Mouse (Mus musculus) hindbrain, embryonic 12.5 days (tissue): ENCODE data around the gene Copg2. TPM values are rescaled to one million over a fixed set of nuclear protein-coding genes. Genes with fewer than 3 reads are reported as not detected.

Experiments used
- ATAC-seq: fragments of 200-750 bp; cut with Nextera tagmentation; 2 replicates; pipeline ENCODE4 v1.8.0; 2017; ENCODE audit warnings: moderate TSS enrichment; ENCODE audit not compliant: low FRiP score
- H3K27ac ChIP-seq: fragments of 300-500 bp; sonication (generic); 2 replicates; pipeline ENCODE4 v1.5.1; 2016; ENCODE audit warnings: mild to moderate bottlenecking
- H3K27me3 ChIP-seq: fragments of 300-500 bp; sonication (generic); 2 replicates; pipeline ENCODE4 v1.6.1; 2016; ENCODE audit warnings: mild to moderate bottlenecking
- H3K36me3 ChIP-seq: fragments of 300-500 bp; sonication (generic); 2 replicates; pipeline ENCODE4 v1.6.1; 2016; ENCODE audit warnings: mild to moderate bottlenecking
- H3K4me1 ChIP-seq: fragments of 300-500 bp; sonication (generic); 2 replicates; pipeline ENCODE4 v1.6.1; 2016
- H3K4me2 ChIP-seq: fragments of 300-500 bp; sonication (generic); replicated peaks from 2 replicates; pipeline ENCODE4 v1.6.1; 2016; ENCODE audit warnings: mild to moderate bottlenecking
- H3K4me3 ChIP-seq: fragments of 300-500 bp; sonication (generic); 2 replicates; pipeline ENCODE4 v1.5.1; 2016; ENCODE audit warnings: mild to moderate bottlenecking
- H3K9ac ChIP-seq: fragments of 300-500 bp; sonication (generic); 2 replicates; pipeline ENCODE4 v1.6.1; 2016; ENCODE audit warnings: mild to moderate bottlenecking, moderate library complexity
- H3K9me3 ChIP-seq: fragments of 300-500 bp; sonication (generic); replicated peaks from 2 replicates; pipeline ENCODE4 v1.6.1; 2016; ENCODE audit warnings: mild to moderate bottlenecking
- WGBS: fragments of 180-500 bp; shearing (Covaris S2); methylation state at CpG from one replicate; pipeline ENCODE4 v1.1.7; 2016; 5-methylcytosine and 5-hydroxymethylcytosine counted together
- polyA plus RNA-seq: library from polyadenylated mRNA; unstranded; fragments of >200 nt; fragmentation: Nextera tagmentation; extraction: Ambion mirVana; gene quantifications from 2 replicates; pipeline ENCODE4 v1.2.1, GENCODE M21; 2016

Gene Copg2
- polyA plus RNA-seq, 1 experiment from 2014 or later, result 38.9 TPM

DNA sequence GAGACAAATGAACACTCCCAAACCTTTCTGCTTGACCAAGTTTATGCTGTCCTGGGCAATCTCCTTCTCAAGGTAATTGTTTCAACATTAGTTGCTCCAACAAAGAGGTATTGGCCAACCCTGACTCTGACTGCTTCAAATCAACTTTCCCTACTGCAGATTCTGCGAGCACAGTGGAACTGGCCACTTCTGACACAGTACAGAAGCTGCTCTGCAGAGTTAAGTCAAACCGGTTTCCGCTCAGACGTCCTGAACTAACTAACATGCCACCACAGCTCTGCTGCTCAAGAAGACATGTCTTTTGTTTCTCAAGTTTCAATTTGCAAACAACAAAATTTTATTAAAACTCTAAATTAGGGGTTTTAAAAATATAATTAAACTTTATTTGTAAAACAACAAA, 3.5 kb downstream of the Copg2 start:
- peaks cover 9% of the 10 kb centered on the region for H3K4me1 ChIP-seq
- no peak overlapping the region for H3K4me3 ChIP-seq
- no peaks in the 10 kb centered on the region for H3K9me3 ChIP-seq
- no peaks in the 10 kb centered on the region for H3K27me3 ChIP-seq
- no peak overlapping the region for H3K9ac ChIP-seq
- WGBS, result 87% methylated on average over 4 of the region's 4 CpGs
- H3K4me2 ChIP-seq, result no peak overlapping the region
- no peak for ATAC-seq
- peaks cover 18% of the 10 kb centered on the region for H3K36me3 ChIP-seq
- no peak overlapping the region for H3K27ac ChIP-seq

DNA sequence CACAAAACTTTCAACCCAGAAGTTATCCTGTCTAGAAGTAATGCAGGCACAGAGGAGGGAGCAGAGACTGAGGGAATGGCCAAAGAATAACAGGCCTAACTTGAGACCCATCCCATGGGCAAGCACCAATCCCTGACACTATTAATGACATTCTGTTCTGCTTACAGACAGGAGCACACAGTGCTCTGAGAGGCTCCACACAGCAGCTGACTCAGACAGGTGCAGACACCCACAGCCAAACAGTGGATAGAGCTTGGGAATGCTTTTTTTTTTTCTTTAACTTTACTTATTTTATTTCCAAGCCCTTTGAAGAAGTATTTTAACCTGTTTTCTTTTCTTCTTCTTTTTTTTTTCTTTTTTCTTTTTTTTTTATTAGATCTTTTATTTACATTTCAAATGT, 4.8 kb downstream of the Copg2 start:
- Histone ChIP-seq H3K4me2 (no peak overlapping the region), H3K4me1 (peaks cover 6% of the 10 kb centered on the region), H3K36me3 (peaks cover 20% of the 10 kb centered on the region), H3K27me3 (no peaks in the 10 kb centered on the region), H3K4me3 (no peak overlapping the region), H3K9ac (no peak overlapping the region), H3K27ac (no peak overlapping the region), H3K9me3 (no peaks in the 10 kb centered on the region)
- ATAC-seq, result no peak

DNA sequence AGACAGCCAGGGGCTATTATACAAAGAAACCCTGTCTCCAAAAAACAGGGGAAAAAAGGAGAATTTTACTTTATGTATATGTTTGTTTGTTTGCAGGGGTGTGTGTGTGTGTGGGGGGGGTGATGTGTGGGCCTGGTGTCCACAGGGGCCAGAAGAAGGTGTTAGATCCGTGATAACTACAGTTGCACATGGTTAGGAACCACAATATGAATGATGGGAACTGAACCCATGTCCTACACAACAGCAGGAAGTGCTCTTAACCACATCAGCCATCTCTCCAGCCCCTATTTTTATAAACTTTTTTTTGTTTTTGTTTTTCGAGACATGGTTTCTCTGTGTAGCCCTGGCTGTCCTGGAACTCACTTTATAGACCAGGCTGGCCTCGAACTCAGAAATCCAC, 11.7 kb downstream of the Copg2 start:
- ATAC-seq, result no peak

DNA sequence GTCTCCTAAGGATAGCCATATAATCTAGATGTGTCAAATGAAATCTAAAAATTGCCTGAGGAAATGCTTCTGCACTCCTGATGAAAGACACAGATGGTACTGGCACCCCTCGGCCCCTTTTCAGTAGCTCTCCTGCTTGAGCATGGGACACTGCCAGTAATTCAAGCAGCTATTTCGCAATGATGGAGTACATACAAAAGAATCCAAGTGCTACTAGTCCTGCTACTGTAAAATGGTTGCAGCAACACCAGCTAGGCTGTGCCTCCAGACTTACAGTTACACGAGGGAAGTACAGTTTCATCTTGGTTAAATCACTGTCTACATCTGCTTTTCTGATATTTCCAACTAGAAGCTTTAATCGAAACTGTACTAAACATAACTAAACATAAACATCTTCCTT, 13.1 kb downstream of the Copg2 start:
- H3K27me3 ChIP-seq, result no peaks in the 10 kb centered on the region
- no peak for ATAC-seq
- no peaks in the 10 kb centered on the region for H3K4me1 ChIP-seq
- 93% methylated on average over 4 of the region's 4 CpGs for WGBS
- H3K9ac ChIP-seq, result no peak overlapping the region
- H3K27ac ChIP-seq, result no peak overlapping the region
- no peaks in the 10 kb centered on the region for H3K9me3 ChIP-seq
- no peak overlapping the region for H3K4me3 ChIP-seq
- H3K36me3 ChIP-seq, result peaks cover 39% of the 10 kb centered on the region
- no peak overlapping the region for H3K4me2 ChIP-seq

More for the DNA sequence above, 11.7 kb downstream of the Copg2 start:
- no peaks in the 10 kb centered on the region for H3K4me1 ChIP-seq
- H3K27me3 ChIP-seq, result no peaks in the 10 kb centered on the region
- peaks cover 46% of the 10 kb centered on the region for H3K36me3 ChIP-seq
- no peak overlapping the region for H3K27ac ChIP-seq
- 89% methylated on average over 3 of the region's 3 CpGs for WGBS
- H3K9ac ChIP-seq, result no peak overlapping the region
- H3K9me3 ChIP-seq, result no peaks in the 10 kb centered on the region
- H3K4me3 ChIP-seq, result no peak overlapping the region
- H3K4me2 ChIP-seq, result no peak overlapping the region

DNA sequence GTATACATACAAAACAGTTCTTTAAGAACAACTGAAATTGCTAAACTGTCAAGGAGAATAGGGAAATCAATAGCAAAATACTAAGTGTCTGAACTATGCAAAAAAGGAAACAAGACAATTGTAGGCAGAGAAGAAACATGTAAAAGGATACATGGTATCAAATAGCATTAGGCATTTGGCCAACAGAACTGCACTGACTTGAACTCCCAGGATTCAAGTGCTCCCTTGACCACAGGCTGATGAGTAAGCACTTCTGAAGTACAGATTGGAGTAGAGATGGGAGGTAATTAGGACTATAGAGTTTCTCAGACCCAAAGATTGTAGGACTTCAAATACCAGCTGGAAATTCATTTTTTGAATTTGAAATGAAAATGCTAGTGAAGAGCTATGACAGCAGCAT, 19.9 kb downstream of the Copg2 start:
- no peak overlapping the region for H3K4me2 ChIP-seq
- no peaks in the 10 kb centered on the region for H3K4me1 ChIP-seq
- ATAC-seq, result no peak
- no peaks in the 10 kb centered on the region for H3K27me3 ChIP-seq
- H3K27ac ChIP-seq, result no peak overlapping the region
- no peak overlapping the region for H3K4me3 ChIP-seq
- no peak overlapping the region for H3K9ac ChIP-seq
- 0 out of 2 replicates have a peak, but pooled peaks cover 5% of the 10 kb centered on the region for H3K9me3 ChIP-seq
- H3K36me3 ChIP-seq, result peaks cover 26% of the 10 kb centered on the region

DNA sequence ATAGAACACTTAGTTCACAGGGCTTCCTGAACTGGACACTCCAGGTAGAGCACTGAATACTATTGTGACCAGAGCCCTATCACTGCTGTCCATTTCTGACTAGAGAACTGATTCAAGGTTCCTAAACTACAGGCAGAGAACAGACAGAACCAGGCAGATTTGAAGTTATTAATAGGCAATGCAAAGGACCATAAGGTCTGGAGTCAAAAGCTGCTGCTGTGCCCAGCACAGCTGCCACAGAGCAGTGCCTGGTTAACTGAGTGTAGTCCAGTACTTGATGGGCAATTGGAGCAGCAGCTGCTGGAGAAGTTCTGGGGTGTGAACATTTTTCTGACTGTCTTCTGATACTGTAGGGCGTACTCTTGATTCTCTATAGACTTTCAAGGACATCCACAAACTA, 30.1 kb downstream of the Copg2 start:
- WGBS, result 90% methylated on average over 1 of the region's 1 CpGs
- Histone ChIP-seq H3K9me3 (no peaks in the 10 kb centered on the region), H3K4me2 (no peak overlapping the region), H3K9ac (no peak overlapping the region), H3K27ac (no peak overlapping the region), H3K36me3 (no peaks in the 10 kb centered on the region), H3K4me3 (no peak overlapping the region), H3K4me1 (no peaks in the 10 kb centered on the region), H3K27me3 (no peaks in the 10 kb centered on the region)
- ATAC-seq, result no peak

DNA sequence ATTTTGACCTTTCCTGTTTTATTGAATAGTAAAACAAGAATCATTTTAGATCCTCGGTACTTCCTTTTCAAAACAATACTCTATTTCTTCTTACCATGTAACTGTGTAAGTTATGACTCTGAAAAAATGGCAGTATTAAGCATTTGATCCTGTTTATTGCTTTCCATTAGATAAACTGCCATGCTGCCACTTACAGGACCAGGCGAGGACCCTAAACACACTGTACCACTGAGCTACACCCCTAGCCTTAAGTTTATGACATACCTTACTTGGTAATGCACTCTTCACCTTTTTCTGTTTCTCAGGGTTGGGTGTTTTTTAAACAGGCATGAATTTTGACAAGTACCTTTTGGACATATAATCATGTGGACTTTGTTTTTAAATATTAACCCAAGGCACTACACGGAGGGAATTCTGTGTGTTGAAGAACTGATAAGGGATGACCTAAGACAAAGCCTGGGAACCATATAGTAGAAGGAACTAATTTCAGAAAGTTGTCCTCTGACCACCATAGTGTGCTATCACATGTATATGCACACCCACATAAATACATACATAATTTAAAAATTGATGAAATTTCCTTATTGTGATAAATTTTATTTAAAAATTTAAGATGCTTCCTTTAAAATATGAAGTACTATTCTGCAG, 31.4 kb downstream of the Copg2 start:
- no peaks in the 10 kb centered on the region for H3K27me3 ChIP-seq
- H3K4me1 ChIP-seq, result no peaks in the 10 kb centered on the region
- H3K27ac ChIP-seq, result no peak overlapping the region
- H3K9me3 ChIP-seq, result no peaks in the 10 kb centered on the region
- H3K9ac ChIP-seq, result no peak overlapping the region
- no peak overlapping the region for H3K4me2 ChIP-seq
- 0 out of 2 replicates have a peak, but pooled peaks cover 2% of the 10 kb centered on the region for H3K36me3 ChIP-seq
- WGBS, result 86% methylated on average over 3 of the region's 3 CpGs
- H3K4me3 ChIP-seq, result no peak overlapping the region
- no peak for ATAC-seq

DNA sequence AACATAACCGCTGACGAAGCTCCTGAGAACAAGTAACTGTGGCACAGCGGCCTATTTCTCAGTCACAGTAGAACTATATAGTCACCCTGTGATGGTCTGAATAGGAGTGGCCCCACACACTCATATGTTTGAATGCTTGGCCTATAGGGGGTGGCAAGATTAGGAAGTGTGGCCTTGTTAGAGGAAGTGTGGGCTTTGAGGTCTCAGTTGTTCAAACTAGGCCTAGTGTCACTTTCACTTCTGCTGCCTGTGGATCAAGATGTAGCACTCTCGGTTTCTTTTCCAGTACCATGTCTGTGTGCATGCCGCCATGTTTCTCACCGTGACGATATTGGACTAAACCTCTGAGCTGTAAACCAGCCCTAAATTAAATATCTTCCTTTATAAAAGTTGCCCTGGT, 40.6 kb downstream of the Copg2 start:
- Histone ChIP-seq H3K27ac (no peak overlapping the region), H3K4me3 (no peak overlapping the region), H3K9ac (no peak overlapping the region), H3K36me3 (peaks cover 31% of the 10 kb centered on the region), H3K4me1 (no peaks in the 10 kb centered on the region), H3K4me2 (no peak overlapping the region), H3K27me3 (no peaks in the 10 kb centered on the region), H3K9me3 (no peaks in the 10 kb centered on the region)
- ATAC-seq, result no peak
- WGBS, result 93% methylated on average over 7 of the region's 7 CpGs

DNA sequence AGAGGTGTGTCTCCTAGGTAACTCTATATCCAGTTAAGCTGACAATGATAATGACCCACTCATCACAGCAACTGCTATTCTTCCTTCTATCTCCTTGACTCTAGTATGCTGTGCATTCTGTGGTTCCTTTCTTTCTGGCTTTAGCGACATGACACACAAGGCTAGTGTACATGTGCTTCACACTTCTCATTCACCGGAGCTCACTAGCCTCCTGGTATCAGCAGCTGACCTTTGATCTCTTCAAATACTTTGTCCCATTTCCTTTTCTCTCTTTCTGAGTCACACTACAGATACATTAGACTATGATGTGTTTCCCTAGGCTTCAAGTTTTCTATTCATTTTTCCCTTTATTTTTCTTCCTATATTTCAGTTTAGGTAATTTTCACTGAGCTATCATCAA, 41.4 kb downstream of the Copg2 start:
- no peaks in the 10 kb centered on the region for H3K9me3 ChIP-seq
- no peak overlapping the region for H3K4me2 ChIP-seq
- H3K9ac ChIP-seq, result no peak overlapping the region
- H3K27me3 ChIP-seq, result no peaks in the 10 kb centered on the region
- H3K36me3 ChIP-seq, result peaks cover 29% of the 10 kb centered on the region
- WGBS, result 85% methylated on average over 2 of the region's 2 CpGs
- no peak for ATAC-seq
- H3K4me3 ChIP-seq, result no peak overlapping the region
- H3K27ac ChIP-seq, result no peak overlapping the region
- no peaks in the 10 kb centered on the region for H3K4me1 ChIP-seq

DNA sequence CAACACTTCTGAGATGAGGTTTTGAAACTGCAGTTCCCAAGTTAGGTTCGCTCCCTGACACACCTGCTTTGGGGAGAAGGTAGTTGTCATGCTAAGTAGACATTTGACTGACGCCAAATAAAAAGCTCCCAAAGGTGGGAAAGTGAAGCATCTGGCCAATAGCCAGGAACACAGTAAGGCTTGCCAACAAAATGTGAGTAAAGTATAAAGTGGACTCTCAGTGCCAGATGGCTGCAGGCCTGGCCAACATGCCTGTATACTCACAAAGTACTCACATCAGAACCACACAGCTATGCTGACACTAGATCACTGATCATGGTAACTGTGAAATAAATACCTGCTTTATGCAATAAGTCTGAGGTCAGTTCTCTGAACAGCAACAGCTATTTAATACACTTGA, 46.8 kb downstream of the Copg2 start:
- no peaks in the 10 kb centered on the region for H3K4me1 ChIP-seq
- no peak overlapping the region for H3K4me2 ChIP-seq
- no peak overlapping the region for H3K4me3 ChIP-seq
- ATAC-seq, result no peak
- H3K9ac ChIP-seq, result no peak overlapping the region
- no peak overlapping the region for H3K27ac ChIP-seq
- no peaks in the 10 kb centered on the region for H3K9me3 ChIP-seq
- no peaks in the 10 kb centered on the region for H3K27me3 ChIP-seq
- H3K36me3 ChIP-seq, result 0 out of 2 replicates have a peak, but pooled peaks cover 19% of the 10 kb centered on the region
- WGBS, result 92% methylated on average over 2 of the region's 2 CpGs

DNA sequence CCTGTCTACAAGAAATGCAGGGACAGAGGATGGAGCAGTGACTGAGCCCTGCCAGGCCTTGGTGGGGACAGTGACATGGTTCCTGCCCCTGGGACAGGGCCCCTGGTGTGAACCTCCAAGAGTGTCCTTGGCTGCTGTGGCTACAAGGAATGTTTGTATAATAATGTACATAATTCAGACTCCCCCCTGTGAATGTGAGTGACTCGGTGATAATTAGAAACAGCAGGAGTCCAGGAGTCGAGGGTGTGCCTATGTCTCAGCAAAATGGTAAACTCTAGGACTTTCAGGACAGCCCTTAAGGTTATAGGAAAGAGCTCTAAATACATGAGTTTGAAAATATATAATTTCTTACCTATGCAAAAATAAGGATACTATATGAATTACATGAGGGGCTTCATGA, 64.4 kb downstream of the Copg2 start:
- no peak for ATAC-seq
- no peak overlapping the region for H3K27ac ChIP-seq
- H3K4me1 ChIP-seq, result no peaks in the 10 kb centered on the region
- no peaks in the 10 kb centered on the region for H3K27me3 ChIP-seq
- H3K9ac ChIP-seq, result no peak overlapping the region
- no peak overlapping the region for H3K4me2 ChIP-seq
- no peaks in the 10 kb centered on the region for H3K36me3 ChIP-seq
- no peaks in the 10 kb centered on the region for H3K9me3 ChIP-seq
- H3K4me3 ChIP-seq, result no peak overlapping the region
- WGBS, result 53% methylated on average over 2 of the region's 2 CpGs

DNA sequence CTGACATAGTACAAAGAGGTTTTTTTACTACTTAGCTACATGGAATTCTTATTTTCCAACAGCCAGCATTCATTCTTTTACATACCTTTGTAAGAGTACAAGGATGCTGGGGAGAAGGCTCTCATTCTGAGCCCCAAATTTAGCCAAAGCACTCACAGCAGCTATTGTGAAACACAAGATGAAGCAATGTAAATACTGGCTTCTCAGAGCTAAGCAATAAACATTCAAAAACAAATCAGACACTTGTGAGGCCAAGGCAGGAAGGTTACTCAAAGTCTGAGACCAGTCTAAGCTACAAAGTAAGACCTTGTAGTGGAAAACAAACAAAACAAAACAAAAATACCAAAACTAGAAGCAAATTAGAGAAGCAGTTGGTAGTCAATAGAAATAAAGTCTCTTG, 83.0 kb downstream of the Copg2 start:
- no peaks in the 10 kb centered on the region for H3K9me3 ChIP-seq
- H3K9ac ChIP-seq, result no peak overlapping the region
- no peak overlapping the region for H3K4me2 ChIP-seq
- no peak for ATAC-seq
- no peaks in the 10 kb centered on the region for H3K27me3 ChIP-seq
- H3K4me1 ChIP-seq, result no peaks in the 10 kb centered on the region
- no peak overlapping the region for H3K4me3 ChIP-seq
- 0 out of 2 replicates have a peak, but pooled peaks cover 7% of the 10 kb centered on the region for H3K36me3 ChIP-seq
- no peak overlapping the region for H3K27ac ChIP-seq

DNA sequence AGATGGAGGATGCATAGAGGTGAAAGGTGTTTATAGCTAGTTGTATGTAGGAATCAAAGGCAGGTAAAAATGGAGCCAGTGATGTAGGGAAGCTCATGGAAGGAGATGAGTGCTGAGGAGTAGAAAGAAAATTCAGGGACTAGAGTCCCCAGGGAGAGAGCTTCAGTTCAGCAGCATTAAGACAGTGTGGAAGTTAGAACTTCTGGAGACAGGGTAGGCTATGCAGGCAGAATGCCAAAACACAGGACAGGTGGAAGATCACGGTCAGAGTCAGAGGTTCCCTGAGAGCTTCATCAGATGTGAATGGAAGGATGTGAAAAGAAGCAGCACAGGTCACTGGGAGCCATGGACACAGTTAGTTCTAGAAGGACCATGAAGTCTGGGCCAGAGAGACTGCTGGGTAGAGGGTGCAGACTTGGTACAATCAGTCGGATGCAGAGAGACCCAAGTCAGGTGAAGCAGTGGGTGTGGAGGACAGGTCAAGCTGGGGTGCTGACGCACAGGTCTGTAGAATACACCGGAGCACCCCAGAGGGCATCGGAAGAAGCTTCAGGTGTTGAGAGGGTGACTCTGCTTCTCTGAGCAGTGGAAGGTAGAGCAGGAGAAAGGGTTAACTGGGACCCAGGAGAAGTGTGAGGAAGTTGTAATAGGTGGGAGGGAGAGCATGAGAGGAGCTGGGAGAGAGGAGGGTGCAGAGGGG, 91.4 kb downstream of the Copg2 start:
- H3K9ac ChIP-seq, result no peak overlapping the region
- no peaks in the 10 kb centered on the region for H3K27me3 ChIP-seq
- no peak overlapping the region for H3K4me2 ChIP-seq
- WGBS, result 93% methylated on average over 5 of the region's 5 CpGs
- H3K9me3 ChIP-seq, result no peaks in the 10 kb centered on the region
- no peak overlapping the region for H3K27ac ChIP-seq
- no peak; the same call in 1 of the 2 replicates for ATAC-seq
- no peaks in the 10 kb centered on the region for H3K4me1 ChIP-seq
- H3K4me3 ChIP-seq, result no peak overlapping the region
- peaks cover 29% of the 10 kb centered on the region for H3K36me3 ChIP-seq
